Mouse (Mus musculus) CH12.LX (cell line): ENCODE data around the gene Gm16253. TPM values are rescaled to one million over a fixed set of nuclear protein-coding genes. Genes with fewer than 3 reads are reported as not detected.

Experiments used
- DNase-seq: peaks from one replicate; pipeline ENCODE4 v3.0.0-alpha.2; 2013; ENCODE audit errors: extremely low read depth
- H3K27ac ChIP-seq: 2 replicates; pipeline ENCODE4 v1.5.1; 2012; ENCODE audit warnings: low read depth, mild to moderate bottlenecking, control low read depth, moderate library complexity; ENCODE audit not compliant: insufficient read depth
- H3K27me3 ChIP-seq: replicated peaks from 2 replicates; pipeline ENCODE3; 2012; ENCODE audit warnings: inconsistent platforms
- H3K36me3 ChIP-seq, 2 experiments: replicated peaks in 1 of 2; 2 replicates each; pipeline versions ENCODE3 to v1.6.1; 2012; ENCODE audit warnings: inconsistent platforms in 1 of 2, low read length in 1 of 2, mild to moderate bottlenecking in 1 of 2, mixed read lengths in 1 of 2, moderate library complexity in 1 of 2; ENCODE audit not compliant: control insufficient read depth in 1 of 2, insufficient read depth in 1 of 2
- H3K4me1 ChIP-seq, 2 experiments: 2 replicates each; pipeline ENCODE4 v1.6.1; 2012; ENCODE audit warnings: inconsistent platforms in 1 of 2, moderate library complexity in 1 of 2; ENCODE audit not compliant: insufficient read depth in 2 of 2, control insufficient read depth in 1 of 2
- H3K4me2 ChIP-seq: 2 replicates; pipeline ENCODE4 v1.6.1; 2012; ENCODE audit warnings: low read depth, mild to moderate bottlenecking, control low read depth; ENCODE audit not compliant: poor library complexity, insufficient read depth, severe bottlenecking
- H3K4me3 ChIP-seq, 3 experiments: fragments of 150-350 bp in 1 of 3; sonication (generic) in 1 of 3; replicated peaks in 1 of 3; 2 replicates each; pipeline versions ENCODE3 to v1.5.1; 2011 to 2012; ENCODE audit warnings: low read depth in 2 of 3, low read length in 2 of 3, mild to moderate bottlenecking in 2 of 3, moderate library complexity in 2 of 3, control low read depth in 1 of 3, improper control_type of control experiment in 1 of 3, inconsistent platforms in 1 of 3, mixed read lengths in 1 of 3; ENCODE audit not compliant: poor library complexity in 1 of 3
- H3K79me2 ChIP-seq: replicated peaks from 2 replicates; pipeline ENCODE4 v1.6.1; 2012; ENCODE audit warnings: mild to moderate bottlenecking, moderate library complexity; ENCODE audit not compliant: control insufficient read depth, poor library complexity, insufficient read depth, severe bottlenecking; ENCODE audit errors: extremely low read depth
- H3K9ac ChIP-seq: 2 replicates; pipeline ENCODE4 v1.6.1; 2012; ENCODE audit warnings: low read depth, mild to moderate bottlenecking, control low read depth, moderate library complexity; ENCODE audit not compliant: insufficient read depth
- H3K9me3 ChIP-seq: replicated peaks from 2 replicates; pipeline ENCODE3; 2012; ENCODE audit warnings: low read length, inconsistent platforms, mixed read lengths
- E2F4 ChIP-seq: IDR thresholded peaks from 2 replicates; pipeline ENCODE4 v1.6.1; 2011; ENCODE audit warnings: low read depth, low read length, improper control_type of control experiment; ENCODE audit not compliant: insufficient replicate concordance
- EP300 ChIP-seq: IDR thresholded peaks from 2 replicates; pipeline ENCODE4 v1.6.1; 2011; ENCODE audit warnings: low read length, improper control_type of control experiment
- GABPA ChIP-seq: IDR thresholded peaks from 2 replicates; pipeline ENCODE4 v1.6.1; 2012; ENCODE audit warnings: low read depth, low read length, improper control_type of control experiment, inconsistent platforms; ENCODE audit not compliant: insufficient replicate concordance
- HCFC1 ChIP-seq: IDR thresholded peaks from 2 replicates; pipeline ENCODE4 v1.6.1; 2012; ENCODE audit warnings: low read depth, mild to moderate bottlenecking, inconsistent platforms, low read length, improper control_type of control experiment
- IRF4 ChIP-seq: IDR thresholded peaks from 2 replicates; pipeline ENCODE4 v1.6.1; 2014; ENCODE audit warnings: low read depth, mild to moderate bottlenecking, inconsistent platforms, low read length, improper control_type of control experiment
- JUND ChIP-seq: conservative IDR thresholded peaks from 2 replicates; pipeline ENCODE4 v1.6.1; 2011; ENCODE audit warnings: low read depth, low read length, improper control_type of control experiment
- KAT2A ChIP-seq: IDR thresholded peaks from 2 replicates; pipeline ENCODE4 v1.6.1; 2012; ENCODE audit warnings: low read length, improper control_type of control experiment, inconsistent platforms; ENCODE audit not compliant: insufficient replicate concordance
- MAFK ChIP-seq: IDR thresholded peaks from 2 replicates; pipeline ENCODE4 v1.6.1; 2011; ENCODE audit warnings: low read length, improper control_type of control experiment; ENCODE audit not compliant: insufficient replicate concordance
- MAX ChIP-seq: IDR thresholded peaks from 2 replicates; pipeline ENCODE4 v1.6.1; 2011; ENCODE audit warnings: low read length, improper control_type of control experiment
- MAZ ChIP-seq: IDR thresholded peaks from 2 replicates; pipeline ENCODE4 v1.6.1; 2012; ENCODE audit warnings: low read depth, mild to moderate bottlenecking, inconsistent platforms, low read length, improper control_type of control experiment, moderate library complexity
- MEF2A ChIP-seq: IDR thresholded peaks from 2 replicates; pipeline ENCODE4 v1.6.1; 2014; ENCODE audit warnings: low read depth, mild to moderate bottlenecking, inconsistent platforms, low read length, improper control_type of control experiment, borderline replicate concordance
- MXI1 ChIP-seq: IDR thresholded peaks from 2 replicates; pipeline ENCODE4 v1.6.1; 2011; ENCODE audit warnings: mild to moderate bottlenecking, low read depth, low read length, improper control_type of control experiment
- MYC ChIP-seq: IDR thresholded peaks from 2 replicates; pipeline ENCODE4 v1.6.1; 2011; ENCODE audit warnings: low read depth, mild to moderate bottlenecking, improper control_type of control experiment, low read length
- NRF1 ChIP-seq: IDR thresholded peaks from 2 replicates; pipeline ENCODE4 v1.6.1; 2014; ENCODE audit warnings: low read depth, mild to moderate bottlenecking, inconsistent platforms, low read length, improper control_type of control experiment, moderate library complexity
- PAX5 ChIP-seq: IDR thresholded peaks from 2 replicates; pipeline ENCODE4 v1.6.1; 2012; ENCODE audit warnings: low read length, inconsistent platforms, mixed read lengths
- POLR2A ChIP-seq: IDR thresholded peaks from 2 replicates; pipeline ENCODE4 v1.6.1; 2011; ENCODE audit warnings: low read depth, mild to moderate bottlenecking, improper control_type of control experiment, low read length
- POLR2AphosphoS2 ChIP-seq: IDR thresholded peaks from 2 replicates; pipeline ENCODE4 v1.6.1; 2011; ENCODE audit warnings: low read depth, low read length, improper control_type of control experiment
- RCOR1 ChIP-seq: conservative IDR thresholded peaks from 2 replicates; pipeline ENCODE4 v1.6.1; 2012; ENCODE audit warnings: low read depth, mild to moderate bottlenecking, inconsistent platforms, low read length, improper control_type of control experiment
- SMC3 ChIP-seq: IDR thresholded peaks from 2 replicates; pipeline ENCODE4 v1.6.1; 2011; ENCODE audit warnings: low read depth, low read length, improper control_type of control experiment
- TCF12 ChIP-seq: IDR thresholded peaks from 2 replicates; pipeline ENCODE4 v1.6.1; 2014; ENCODE audit warnings: low read depth, mild to moderate bottlenecking, inconsistent platforms, low read length, improper control_type of control experiment
- USF1 ChIP-seq: IDR thresholded peaks from 2 replicates; pipeline ENCODE4 v1.6.1; 2014; ENCODE audit warnings: low read depth, mild to moderate bottlenecking, inconsistent platforms, low read length, improper control_type of control experiment
- USF2 ChIP-seq: conservative IDR thresholded peaks from 2 replicates; pipeline ENCODE4 v1.6.1; 2011; ENCODE audit warnings: low read depth, low read length, improper control_type of control experiment
- ZC3H11A ChIP-seq: IDR thresholded peaks from 2 replicates; pipeline ENCODE4 v1.6.1; 2012; ENCODE audit warnings: low read depth, mild to moderate bottlenecking, inconsistent platforms, low read length, improper control_type of control experiment
- ZMIZ1 ChIP-seq: IDR thresholded peaks from 2 replicates; pipeline ENCODE4 v1.6.1; 2012; ENCODE audit warnings: low read depth, mild to moderate bottlenecking, inconsistent platforms, low read length, improper control_type of control experiment
- ZNF384 ChIP-seq: IDR thresholded peaks from 2 replicates; pipeline ENCODE4 v1.6.1; 2012; ENCODE audit warnings: low read depth, low read length, improper control_type of control experiment, inconsistent platforms
- dilution Hi-C: fragments of 300-500 bp; cut with MboI; formaldehyde crosslinking; loops from 2 replicates; pipeline ENCODE4 v1.14.3; 2020; ENCODE audit warnings: low sequenced_read_pairs; ENCODE audit not compliant: extremely low pct_unique_long_range_greater_than_20kb, extremely low pct_ligation_motif_present
- in situ Hi-C: fragments of 300-500 bp; cut with MboI; formaldehyde crosslinking; loops from 3 replicates; pipeline ENCODE4 v1.14.3; 2019; ENCODE audit warnings: low sequenced_read_pairs, low pct_ligation_motif_present, low pct_unique_long_range_greater_than_20kb, mixed read lengths
- polyA plus RNA-seq: library from polyadenylated mRNA; unstranded; fragments of >175 nt; gene quantifications from 2 replicates; pipeline ENCODE4 v1.2.1, GENCODE M21; 2012; ENCODE audit warnings: low read depth; ENCODE audit not compliant: insufficient read length
- total RNA-seq, 2 experiments: library from RNA; depleted of rRNA; stranded (reverse); fragments of 300-350 nt in 1 of 2; fragments of >200 nt in 1 of 2; gene quantifications; 2 replicates each; pipeline ENCODE4 v1.2.3; 2012 to 2014

The Gm16253 gene
- total and polyA plus RNA-seq, 3 experiments = 0.46 to 0.72 TPM; not detected in 1

- no peaks in the 10 kb centered on the region for H3K9me3 ChIP-seq
- H3K4me1 ChIP-seq = peaks cover 0 to 32% of the 10 kb centered on the region in 2 experiments; a peak in 3 of 4 replicates
- no peak overlapping the region for H3K4me3 ChIP-seq
- H3K27me3 ChIP-seq = no peaks in the 10 kb centered on the region
- no peaks in the 10 kb centered on the region for H3K79me2 ChIP-seq
- H3K36me3 ChIP-seq = no peaks in the 10 kb centered on the region
- in situ Hi-C loops = no loop called here
- no peak overlapping the region for H3K27ac ChIP-seq
- TF ChIP-seq MAFK = no peak
- TF ChIP-seq POLR2A = no peak
- TF ChIP-seq PAX5 = no peak
- no peak for TF ChIP-seq ZNF384
- no peak for TF ChIP-seq EP300
- no peak for TF ChIP-seq MXI1
- no peak for TF ChIP-seq IRF4
- no peak for TF ChIP-seq E2F4
- TF ChIP-seq MEF2A = no peak
- TF ChIP-seq JUND = no peak
- no peak for TF ChIP-seq MAZ
- TF ChIP-seq ZC3H11A = no peak
- TF ChIP-seq, all 38 proteins: peak for 0
- H3K9ac ChIP-seq = no peak overlapping the region
- H3K4me2 ChIP-seq = no peak overlapping the region
- DNase-seq = no peak
- dilution Hi-C loops = no loop called here
Measured at GRCm38 (mm10) chr3:96569506-96569905, 7.3 kb upstream of the Gm16253 start.

GRCm38 (mm10) chr3:96569966-96570605 is 6.7 kb upstream of the Gm16253 start:
- Histone ChIP-seq H3K27ac (no peak overlapping the region), H3K9ac (no peak overlapping the region)
- in situ Hi-C loops = no loop called here

More at GRCm38 (mm10) chr3:96569966-96570605, 6.7 kb upstream of the Gm16253 start:
- TF ChIP-seq MYC = no peak
- no peak for TF ChIP-seq POLR2A
- TF ChIP-seq SMC3 = no peak
- no peak for TF ChIP-seq RCOR1
- no peak for TF ChIP-seq KAT2A
- TF ChIP-seq JUND = no peak
- no peak for TF ChIP-seq NRF1
- no peak for TF ChIP-seq HCFC1
- no peak for TF ChIP-seq MEF2A
- TF ChIP-seq MAZ = no peak
- TF ChIP-seq MAX = no peak
- TF ChIP-seq MXI1 = no peak
- no peak for TF ChIP-seq USF2
- no peak for TF ChIP-seq E2F4
- TF ChIP-seq TCF12 = no peak
- TF ChIP-seq GABPA = no peak
- TF ChIP-seq USF1 = no peak
- no peak for TF ChIP-seq MAFK
- TF ChIP-seq ZMIZ1 = no peak
- TF ChIP-seq POLR2AphosphoS2 = no peak
- dilution Hi-C loops = no loop called here
- H3K27me3 ChIP-seq = no peaks in the 10 kb centered on the region
- DNase-seq = no peak
- no peaks in the 10 kb centered on the region for H3K36me3 ChIP-seq
- H3K4me3 ChIP-seq = no peak overlapping the region
- no peaks in the 10 kb centered on the region for H3K79me2 ChIP-seq
- H3K4me2 ChIP-seq = no peak overlapping the region
- H3K9me3 ChIP-seq = no peaks in the 10 kb centered on the region
- H3K4me1 ChIP-seq = peaks cover under 1 to 30% of the 10 kb centered on the region in 2 experiments
